Mouse (Mus musculus) limb, embryonic 14.5 days (tissue): ENCODE measurements at regions not wholly inside any gene's neighbourhood (a gene's known extent, or its start where the extent isn't known, plus 50 kb on each side); places are given as distances from the start of the nearest gene placed in this dataset.

ENCODE experiments used
- ATAC-seq: fragments of 200-750 bp; cut with Nextera tagmentation; 2 replicates; pipeline ENCODE4 v1.8.0; 2017; ENCODE audit warnings: low read depth, moderate number of reproducible peaks, moderate TSS enrichment; ENCODE audit not compliant: low FRiP score
- DNase-seq: peaks from one replicate; pipeline ENCODE4 v3.0.0-alpha.2; 2015; ENCODE audit warnings: low spot score
- H3K27ac ChIP-seq: fragments of 300-500 bp; sonication (generic); replicated peaks from 2 replicates; pipeline ENCODE4 v1.5.1; 2014; ENCODE audit warnings: low read depth, mild to moderate bottlenecking, low read length, moderate library complexity, mixed read lengths
- H3K27me3 ChIP-seq: fragments of 300-500 bp; sonication (generic); 2 replicates; pipeline ENCODE4 v1.6.1; 2014; ENCODE audit warnings: low read length, mixed read lengths; ENCODE audit not compliant: control insufficient read depth, insufficient read depth
- H3K36me3 ChIP-seq: fragments of 300-500 bp; sonication (generic); 2 replicates; pipeline ENCODE4 v1.6.1; 2014; ENCODE audit warnings: mild to moderate bottlenecking, low read length, moderate library complexity, mixed read lengths; ENCODE audit not compliant: control insufficient read depth, insufficient read depth
- H3K4me1 ChIP-seq: fragments of 300-500 bp; sonication (generic); 2 replicates; pipeline ENCODE4 v1.6.1; 2014; ENCODE audit warnings: antibody characterized with exemption, low read length, mixed read lengths; ENCODE audit not compliant: control insufficient read depth, insufficient read depth
- H3K4me2 ChIP-seq: fragments of 300-500 bp; sonication (generic); replicated peaks from 2 replicates; pipeline ENCODE4 v1.6.1; 2014; ENCODE audit warnings: low read depth, mild to moderate bottlenecking, low read length, moderate library complexity; ENCODE audit not compliant: severe bottlenecking
- H3K4me3 ChIP-seq: fragments of 300-500 bp; sonication (generic); replicated peaks from 2 replicates; pipeline ENCODE4 v1.5.1; 2014; ENCODE audit warnings: low read length
- H3K9ac ChIP-seq: fragments of 300-500 bp; sonication (generic); 2 replicates; pipeline ENCODE4 v1.6.1; 2014; ENCODE audit warnings: mild to moderate bottlenecking, low read depth, low read length, moderate library complexity; ENCODE audit not compliant: severe bottlenecking
- H3K9me3 ChIP-seq: fragments of 300-500 bp; sonication (generic); 2 replicates; pipeline ENCODE4 v1.6.1; 2016; ENCODE audit warnings: low read length; ENCODE audit not compliant: control insufficient read depth
- POLR2A ChIP-seq: fragments of 200-500 bp; IDR thresholded peaks from 2 replicates; pipeline ENCODE4 v1.8.0; 2012; ENCODE audit warnings: inconsistent platforms, mild to moderate bottlenecking, moderate library complexity, borderline replicate concordance; ENCODE audit not compliant: insufficient read depth, insufficient read length; ENCODE audit errors: extremely low read depth
- WGBS: fragments of 180-500 bp; shearing (Covaris S2); extraction: QIAGEN DNeasy Blood & Tissue Kit; methylation state at CpG from one replicate; pipeline ENCODE4 v1.1.7; 2014; 5-methylcytosine and 5-hydroxymethylcytosine counted together

DNA sequence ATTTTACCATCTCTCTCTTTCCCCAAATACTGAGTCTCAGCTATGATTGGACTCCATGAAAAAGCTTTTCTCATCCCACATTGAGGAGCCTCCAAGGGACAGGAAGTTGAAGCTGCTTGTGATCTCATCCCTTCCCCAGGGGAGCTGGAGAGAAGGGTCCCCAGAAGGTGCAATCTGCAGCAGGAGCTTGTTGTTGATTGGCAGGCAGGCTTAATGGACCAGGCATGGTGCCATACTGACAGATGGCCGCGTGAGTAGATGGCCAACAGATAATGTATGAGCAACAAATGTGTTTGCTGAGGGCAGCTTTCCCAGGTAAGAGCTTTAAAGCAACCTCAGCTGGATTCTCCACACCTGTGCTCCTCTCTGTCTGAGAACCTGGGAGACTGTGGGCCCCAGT is 65.9 kb upstream of the Tox3 start:
- no peak for DNase-seq
- Histone ChIP-seq H3K36me3 (no peaks in the 10 kb centered on the region), H3K27me3 (no peaks in the 10 kb centered on the region), H3K9me3 (no peaks in the 10 kb centered on the region), H3K27ac (no peak overlapping the region), H3K9ac (no peak overlapping the region), H3K4me2 (no peak overlapping the region), H3K4me3 (no peak overlapping the region), H3K4me1 (0 out of 2 replicates have a peak, but pooled peaks cover under 1% of the 10 kb centered on the region)
- no peak for ATAC-seq
- no peak for TF ChIP-seq POLR2A
- WGBS, result 71% methylated on average over 2 of the region's 2 CpGs
